Mouse (Mus musculus): ENCODE results near the gene Tomt. TPM values are rescaled to one million over a fixed set of nuclear protein-coding genes. Genes with fewer than 3 reads are reported as not detected.

Gene Tomt
- total and polyA plus RNA-seq, 3 experiments: 0.01 to 0.22 TPM; not detected in 1

GRCm38 (mm10) chr7:101906696-101907095 is 537 bp upstream of the Tomt start:
- DNase-seq (ENCODE audit: low spot score) (no peak), ATAC-seq (ENCODE audit: extremely low read depth, insufficient number of reproducible peaks, low FRiP score, poor library complexity, severe bottlenecking) (no peak)
- H3K9me3 ChIP-seq (replicated peaks): no peaks in the 10 kb centered on the region
- H3K4me1 ChIP-seq (ENCODE audit: insufficient read depth, low read depth, low read length): peaks cover 48% of the 10 kb centered on the region
- peak overlapping the region; percentile 80 for H3K4me3 ChIP-seq (ENCODE audit: low read depth, low read length)
- H3K27me3 ChIP-seq (ENCODE audit: insufficient read depth, low read length): no peaks in the 10 kb centered on the region
- peaks cover 64% of the 10 kb centered on the region for H3K36me3 ChIP-seq (replicated peaks)
- TF ChIP-seq CTCF (IDR thresholded peaks at IDR 0.05; ENCODE audit: low read depth, low read length): no peak
- TF ChIP-seq POLR2AphosphoS5 (IDR thresholded peaks at IDR 0.05; ENCODE audit: insufficient replicate concordance, low read depth, low read length): no peak
- TF ChIP-seq TAL1 (conservative IDR thresholded peaks at IDR 0.05; ENCODE audit: low read depth, low read length): no peak
- no peak for TF ChIP-seq GATA2 (IDR thresholded peaks at IDR 0.05; ENCODE audit: borderline replicate concordance, low read depth, low read length)
- TF ChIP-seq GATA1 (IDR thresholded peaks at IDR 0.05; ENCODE audit: borderline replicate concordance, low read length): no peak

GRCm38 (mm10) chr7:101905561-101906286 is 435 bp downstream of the Tomt start, which contains the start of gene Lamtor1:
Gene Lamtor1 (plus strand): TSS chr7:101905904.
- Histone ChIP-seq H3K27me3 (ENCODE audit: insufficient read depth, low read length) (no peaks in the 10 kb centered on the region), H3K4me3 (ENCODE audit: low read depth, low read length) (peak within 1 kb of the TSS; percentile 80), H3K9me3 (replicated peaks) (no peaks in the 10 kb centered on the region), H3K4me1 (ENCODE audit: insufficient read depth, low read depth, low read length) (peaks cover 48% of the 10 kb centered on the region), H3K36me3 (replicated peaks) (peaks cover 64% of the 10 kb centered on the region)
- TF ChIP-seq TAL1 (conservative IDR thresholded peaks at IDR 0.05; ENCODE audit: low read depth, low read length) (no peak), CTCF (IDR thresholded peaks at IDR 0.05; ENCODE audit: low read depth, low read length) (no peak), GATA1 (IDR thresholded peaks at IDR 0.05; ENCODE audit: borderline replicate concordance, low read length) (no peak), GATA2 (IDR thresholded peaks at IDR 0.05; ENCODE audit: borderline replicate concordance, low read depth, low read length) (no peak), POLR2AphosphoS5 (IDR thresholded peaks at IDR 0.05; ENCODE audit: insufficient replicate concordance, low read depth, low read length) (no peak)
- DNase-seq (ENCODE audit: low spot score): peak; percentile 94
- ATAC-seq (ENCODE audit: extremely low read depth, insufficient number of reproducible peaks, low FRiP score, poor library complexity, severe bottlenecking): peak; percentile 98

GRCm38 (mm10) chr7:101902846-101903245 is 3.3 kb downstream of the Tomt start:
- no peak overlapping the region for H3K4me3 ChIP-seq (ENCODE audit: low read depth, low read length)
- DNase-seq (ENCODE audit: low spot score) (no peak), ATAC-seq (ENCODE audit: extremely low read depth, insufficient number of reproducible peaks, low FRiP score, poor library complexity, severe bottlenecking) (no peak)
- H3K4me1 ChIP-seq (ENCODE audit: insufficient read depth, low read depth, low read length): peaks cover 34% of the 10 kb centered on the region
- TF ChIP-seq CTCF (IDR thresholded peaks at IDR 0.05; ENCODE audit: low read depth, low read length) (no peak), POLR2AphosphoS5 (IDR thresholded peaks at IDR 0.05; ENCODE audit: insufficient replicate concordance, low read depth, low read length) (no peak), GATA2 (IDR thresholded peaks at IDR 0.05; ENCODE audit: borderline replicate concordance, low read depth, low read length) (no peak), GATA1 (IDR thresholded peaks at IDR 0.05; ENCODE audit: borderline replicate concordance, low read length) (no peak), TAL1 (conservative IDR thresholded peaks at IDR 0.05; ENCODE audit: low read depth, low read length) (no peak)
- no peaks in the 10 kb centered on the region for H3K9me3 ChIP-seq (replicated peaks)
- H3K36me3 ChIP-seq (replicated peaks): peaks cover 64% of the 10 kb centered on the region
- no peaks in the 10 kb centered on the region for H3K27me3 ChIP-seq (ENCODE audit: insufficient read depth, low read length)

- H3K9me3 ChIP-seq (replicated peaks): no peaks in the 10 kb centered on the region
- H3K4me3 ChIP-seq (ENCODE audit: low read depth, low read length): no peak overlapping the region
- peaks cover 34% of the 10 kb centered on the region for H3K4me1 ChIP-seq (ENCODE audit: insufficient read depth, low read depth, low read length)
- DNase-seq (ENCODE audit: low spot score) (no peak), ATAC-seq (ENCODE audit: extremely low read depth, insufficient number of reproducible peaks, low FRiP score, poor library complexity, severe bottlenecking) (no peak)
- H3K36me3 ChIP-seq (replicated peaks): peaks cover 60% of the 10 kb centered on the region
- no peak for TF ChIP-seq TAL1 (conservative IDR thresholded peaks at IDR 0.05; ENCODE audit: low read depth, low read length)
- no peaks in the 10 kb centered on the region for H3K27me3 ChIP-seq (ENCODE audit: insufficient read depth, low read length)
Observed at GRCm38 (mm10) chr7:101901969-101902368, 4.2 kb downstream of the Tomt start.

- DNase-seq (ENCODE audit: low spot score): no peak
- no peak for TF ChIP-seq CTCF (IDR thresholded peaks at IDR 0.05; ENCODE audit: low read depth, low read length)
- TF ChIP-seq GATA1 (IDR thresholded peaks at IDR 0.05; ENCODE audit: borderline replicate concordance, low read length): no peak
- no peak for TF ChIP-seq TAL1 (conservative IDR thresholded peaks at IDR 0.05; ENCODE audit: low read depth, low read length)
- TF ChIP-seq GATA2 (IDR thresholded peaks at IDR 0.05; ENCODE audit: borderline replicate concordance, low read depth, low read length): no peak
- no peak for TF ChIP-seq POLR2AphosphoS5 (IDR thresholded peaks at IDR 0.05; ENCODE audit: insufficient replicate concordance, low read depth, low read length)
Observed at GRCm38 (mm10) chr7:101900331-101901097, 5.6 kb downstream of the Tomt start.

More at GRCm38 (mm10) chr7:101900331-101901097, 5.6 kb downstream of the Tomt start:
- ATAC-seq (ENCODE audit: extremely low read depth, insufficient number of reproducible peaks, low FRiP score, poor library complexity, severe bottlenecking): no peak
- Histone ChIP-seq H3K36me3 (replicated peaks) (peaks cover 57% of the 10 kb centered on the region), H3K4me1 (ENCODE audit: insufficient read depth, low read depth, low read length) (peaks cover 26% of the 10 kb centered on the region), H3K4me3 (ENCODE audit: low read depth, low read length) (no peak overlapping the region), H3K27me3 (ENCODE audit: insufficient read depth, low read length) (no peaks in the 10 kb centered on the region), H3K9me3 (replicated peaks) (no peaks in the 10 kb centered on the region)
